Mouse (Mus musculus) liver, embryonic 14.5 days (tissue): ENCODE results near the gene Dmgdh.

Experiments used
- CTCF ChIP-seq: IDR thresholded peaks from 2 replicates; pipeline ENCODE4 v1.5.1; 2016; ENCODE audit warnings: antibody characterized with exemption, low read depth, control low read depth
- EP300 ChIP-seq: IDR thresholded peaks from 2 replicates; pipeline ENCODE4 v1.6.1; 2016; ENCODE audit warnings: antibody characterized with exemption, low read depth

DNA sequence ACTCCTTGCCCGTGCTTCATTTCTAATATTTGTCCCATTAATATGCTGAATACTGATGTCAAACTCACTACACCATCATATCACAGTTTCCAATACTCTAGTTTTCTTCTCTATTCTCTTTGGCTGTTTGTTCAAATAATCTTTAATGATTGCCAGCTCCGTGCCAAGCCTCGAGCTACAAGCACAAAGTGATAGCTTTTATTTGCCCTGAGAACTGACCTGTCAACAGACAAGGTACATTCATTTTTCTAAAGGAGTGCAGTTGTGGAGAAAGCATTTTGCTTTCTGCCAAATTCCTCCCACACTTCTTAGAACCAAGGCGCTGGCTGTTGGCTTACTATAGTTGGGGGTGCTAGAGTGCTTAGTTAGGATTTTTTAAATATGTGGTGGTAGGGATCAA lies 33.0 kb downstream of the Dmgdh start:
- TF ChIP-seq CTCF (no peak), EP300 (no peak)
